Mouse (Mus musculus) layer of hippocampus, postnatal 36 days (tissue): ENCODE results near the gene Ttyh2. TPM values are rescaled to one million over a fixed set of nuclear protein-coding genes. Genes with fewer than 3 reads are reported as not detected.
A peak's percentile ranks its signal among the peaks of the same experiment; 100 is the strongest.
"Not testable (repeated sequence)": the region's sequence is repeated elsewhere in the genome, so short reads cannot be mapped to it uniquely, and the experiment has no call there.

Experiments
- DNase-seq, 2 experiments: peaks; one replicate each; pipeline ENCODE4 v3.0.0; 2022
- total RNA-seq, 2 experiments: library from RNA; stranded (reverse); gene quantifications; 2 replicates each; pipeline ENCODE4 v1.2.3; 2021

Ttyh2 gene
- total RNA-seq, 2 experiments from 2014 or later, result 29.5 to 30.6 TPM

GRCm38 (mm10) chr11:114662161-114662560 lies 13.1 kb upstream of the Ttyh2 start:
- DNase-seq, result no peak

GRCm38 (mm10) chr11:114662746-114663362 lies 12.4 kb upstream of the Ttyh2 start:
- peak in 1 of 2 experiments; percentile 70 for DNase-seq

- no peak for DNase-seq
Observed at GRCm38 (mm10) chr11:114664164-114664563, 11.1 kb upstream of the Ttyh2 start.

GRCm38 (mm10) chr11:114665463-114665862 lies 9.8 kb upstream of the Ttyh2 start:
- DNase-seq, result no peak

GRCm38 (mm10) chr11:114666786-114667185 lies 8.4 kb upstream of the Ttyh2 start:
- no peak for DNase-seq

- DNase-seq, result no peak
Observed at GRCm38 (mm10) chr11:114667236-114667931, 7.8 kb upstream of the Ttyh2 start.

GRCm38 (mm10) chr11:114667932-114668285 lies 7.3 kb upstream of the Ttyh2 start:
- DNase-seq, result not testable (repeated sequence)

- DNase-seq, result peak; percentile 90 to 92
Observed at GRCm38 (mm10) chr11:114668301-114668710, 6.9 kb upstream of the Ttyh2 start, which contains the start of gene Rpl38. Gene Rpl38 (plus strand): TSS chr11:114668524.

GRCm38 (mm10) chr11:114668741-114669623 lies 6.2 kb upstream of the Ttyh2 start:
- DNase-seq, result peak; percentile 68 to 74

GRCm38 (mm10) chr11:114669651-114670168 lies 5.5 kb upstream of the Ttyh2 start:
- peak in 1 of 2 experiments; percentile 3 for DNase-seq

- no peak for DNase-seq
Observed at GRCm38 (mm10) chr11:114671147-114671546, 4.1 kb upstream of the Ttyh2 start.

- DNase-seq, result no peak
Observed at GRCm38 (mm10) chr11:114672794-114673718, 2.2 kb upstream of the Ttyh2 start.

GRCm38 (mm10) chr11:114673719-114674050 lies 1.5 kb upstream of the Ttyh2 start:
- DNase-seq, result peak in 1 of 2 experiments; percentile 2

- peak in 1 of 2 experiments; percentile 6 for DNase-seq
Observed at GRCm38 (mm10) chr11:114674180-114674579, 1.1 kb upstream of the Ttyh2 start.

- DNase-seq, result not testable (repeated sequence)
Observed at GRCm38 (mm10) chr11:114674796-114675195, 435 bp upstream of the Ttyh2 start.

- no peak for DNase-seq
Observed at GRCm38 (mm10) chr11:114675826-114676401, 683 bp downstream of the Ttyh2 start.

GRCm38 (mm10) chr11:114676431-114676830 lies 1.2 kb downstream of the Ttyh2 start:
- no peak for DNase-seq

GRCm38 (mm10) chr11:114676896-114677530 lies 1.8 kb downstream of the Ttyh2 start:
- DNase-seq, result no peak

- DNase-seq, result no peak
Observed at GRCm38 (mm10) chr11:114679582-114679981, 4.4 kb downstream of the Ttyh2 start.

- DNase-seq, result no peak
Observed at GRCm38 (mm10) chr11:114680291-114680690, 5.1 kb downstream of the Ttyh2 start.

- no peak for DNase-seq
Observed at GRCm38 (mm10) chr11:114681054-114681453, 5.8 kb downstream of the Ttyh2 start.
